Mouse (Mus musculus) intestine, embryonic 14.5 days (tissue): ENCODE results near the gene Scn3b. TPM values are rescaled to one million over a fixed set of nuclear protein-coding genes. Genes with fewer than 3 reads are reported as not detected.

Source experiments
- ATAC-seq: fragments of 200-750 bp; cut with Nextera tagmentation; replicated peaks from 2 replicates; pipeline ENCODE4 v1.8.0; 2017; ENCODE audit warnings: low read depth, moderate number of reproducible peaks, moderate TSS enrichment, moderate library complexity; ENCODE audit not compliant: low FRiP score, low TSS enrichment
- DNase-seq: peaks from one replicate; pipeline ENCODE4 v3.0.0-alpha.2; 2018; ENCODE audit warnings: low spot score
- H3K27ac ChIP-seq: fragments of 300-500 bp; sonication (generic); 2 replicates; pipeline ENCODE4 v1.5.1; 2014; ENCODE audit warnings: low read depth, mild to moderate bottlenecking, control low read depth
- H3K27me3 ChIP-seq: fragments of 300-500 bp; sonication (generic); replicated peaks from 2 replicates; pipeline ENCODE4 v1.6.1; 2014; ENCODE audit warnings: low read length, control low read depth; ENCODE audit not compliant: control insufficient read depth, insufficient read depth
- H3K36me3 ChIP-seq: fragments of 300-500 bp; sonication (generic); 2 replicates; pipeline ENCODE4 v1.6.1; 2014; ENCODE audit warnings: low read length, control low read depth; ENCODE audit not compliant: control insufficient read depth, insufficient read depth
- H3K4me1 ChIP-seq: fragments of 300-500 bp; sonication (generic); replicated peaks from 2 replicates; pipeline ENCODE4 v1.6.1; 2014; ENCODE audit warnings: low read length, control low read depth, mixed read lengths; ENCODE audit not compliant: control insufficient read depth, insufficient read depth
- H3K4me2 ChIP-seq: fragments of 300-500 bp; sonication (generic); 2 replicates; pipeline ENCODE4 v1.6.1; 2014; ENCODE audit warnings: low read length
- H3K4me3 ChIP-seq: fragments of 300-500 bp; sonication (generic); 2 replicates; pipeline ENCODE4 v1.5.1; 2014; ENCODE audit warnings: low read depth, low read length, control low read depth, mixed read lengths
- H3K9ac ChIP-seq: fragments of 300-500 bp; sonication (generic); 2 replicates; pipeline ENCODE4 v1.6.1; 2014; ENCODE audit warnings: mild to moderate bottlenecking, low read length
- H3K9me3 ChIP-seq: fragments of 300-500 bp; sonication (generic); 2 replicates; pipeline ENCODE4 v1.6.1; 2016; ENCODE audit warnings: low read length, control low read depth; ENCODE audit not compliant: control insufficient read depth
- whole genome bisulfite sequencing: fragments of 180-500 bp; shearing (Covaris S2); extraction: QIAGEN DNeasy Blood & Tissue Kit; methylation state at CpG from one replicate; pipeline ENCODE4 v1.1.7; 2014; 5-methylcytosine and 5-hydroxymethylcytosine counted together
- polyA plus RNA-seq: library from polyadenylated mRNA; unstranded; fragments of >200 nt; fragmentation: Nextera tagmentation; extraction: Ambion mirVana; gene quantifications from 2 replicates; pipeline ENCODE4 v1.2.1, GENCODE M21; 2014

Gene Scn3b
- polyA plus RNA-seq, 1 experiment from 2014 or later, result 6.9 TPM

DNA sequence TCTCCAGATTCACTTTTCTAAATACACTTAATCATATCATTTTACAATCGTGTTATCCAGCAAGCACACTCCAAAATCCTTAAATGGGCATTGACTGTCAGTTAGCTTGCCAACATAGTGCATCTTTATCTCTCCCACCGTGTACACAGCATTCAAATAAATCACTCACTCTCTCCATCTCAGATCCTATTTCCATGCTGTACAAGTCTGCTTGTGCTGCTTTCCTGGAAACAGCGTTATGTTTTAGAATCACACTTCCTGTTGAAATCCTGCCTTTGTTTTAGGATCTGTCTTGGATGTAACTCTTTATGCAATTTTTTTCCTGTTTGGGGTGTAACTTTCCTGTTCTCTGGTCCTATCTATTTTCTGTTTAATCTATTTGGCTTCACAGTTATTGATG is 16.6 kb upstream of the Scn3b start:
- 50% methylated on average over 3 of the region's 3 CpGs for WGBS
- H3K4me3 ChIP-seq, result no peak overlapping the region
- H3K4me2 ChIP-seq, result no peak overlapping the region
- H3K27me3 ChIP-seq, result no peaks in the 10 kb centered on the region
- DNase-seq (no peak), ATAC-seq (no peak)
- H3K9me3 ChIP-seq, result no peaks in the 10 kb centered on the region
- no peaks in the 10 kb centered on the region for H3K36me3 ChIP-seq
- no peaks in the 10 kb centered on the region for H3K4me1 ChIP-seq
- no peak overlapping the region for H3K9ac ChIP-seq
- no peak overlapping the region for H3K27ac ChIP-seq

GRCm38 (mm10) chr9:40263874-40264273 is 5.1 kb upstream of the Scn3b start:
- Histone ChIP-seq H3K36me3 (no peaks in the 10 kb centered on the region), H3K27ac (no peak overlapping the region), H3K4me1 (no peaks in the 10 kb centered on the region; the same call in 1 of the 2 replicates), H3K9ac (no peak overlapping the region), H3K27me3 (peaks cover 6% of the 10 kb centered on the region), H3K4me2 (no peak overlapping the region), H3K9me3 (no peaks in the 10 kb centered on the region), H3K4me3 (no peak overlapping the region)
- DNase-seq (peak; percentile 6), ATAC-seq (no peak)
- WGBS, result 55% methylated on average over 6 of the region's 6 CpGs

DNA sequence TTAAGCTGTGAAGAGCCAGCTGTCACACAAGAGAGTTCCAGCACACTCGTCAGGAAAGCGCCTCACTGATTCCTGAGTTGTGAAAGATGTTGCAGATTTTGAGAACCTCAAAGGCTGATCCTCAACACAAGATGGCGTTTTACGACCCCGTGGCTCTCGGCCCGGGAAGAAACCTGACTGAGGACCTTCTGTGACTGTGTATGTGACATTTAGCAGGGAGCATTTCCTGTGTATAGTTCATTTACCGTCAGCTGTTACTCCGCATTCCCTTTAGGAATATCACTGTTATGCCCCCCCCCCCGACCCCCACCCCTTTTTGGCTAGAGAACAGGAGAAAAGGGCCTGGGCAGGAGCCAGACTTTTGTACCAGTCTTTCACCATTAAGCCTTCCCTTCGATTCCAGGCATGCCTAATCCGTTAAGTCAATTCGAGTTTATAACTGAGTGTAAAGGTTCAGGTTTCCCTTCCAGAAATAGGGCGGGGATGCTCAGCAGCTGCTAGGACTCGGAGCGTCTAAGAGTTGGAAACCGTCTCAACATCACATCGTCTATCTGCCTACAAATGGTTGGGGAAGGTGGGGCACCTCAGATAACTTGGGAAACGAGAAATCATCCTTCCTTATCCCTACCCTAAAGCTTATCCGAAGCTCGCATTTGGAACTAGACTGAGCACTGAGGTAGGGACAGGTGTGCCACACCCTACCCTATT is 823 bp upstream of the Scn3b start:
- WGBS, result 11% methylated on average over 21 of the region's 21 CpGs
- ATAC-seq (peak; percentile 59; the same call in 1 of the 2 replicates), DNase-seq (no peak)
- H3K27ac ChIP-seq, result no peak overlapping the region
- H3K4me3 ChIP-seq, result no peak overlapping the region
- no peaks in the 10 kb centered on the region for H3K36me3 ChIP-seq
- no peaks in the 10 kb centered on the region for H3K9me3 ChIP-seq
- H3K9ac ChIP-seq, result no peak overlapping the region
- peak overlapping the region; percentile 4; the same call in 1 of the 2 replicates for H3K4me2 ChIP-seq
- H3K27me3 ChIP-seq, result peaks cover 19% of the 10 kb centered on the region
- H3K4me1 ChIP-seq, result no peaks in the 10 kb centered on the region; the same call in none of the 2 replicates

- H3K27me3 ChIP-seq, result peaks cover 19% of the 10 kb centered on the region
- 6% methylated on average over 4 of the region's 4 CpGs for WGBS
- H3K36me3 ChIP-seq, result no peaks in the 10 kb centered on the region
- ATAC-seq (no peak; the same call in 1 of the 2 replicates), DNase-seq (no peak)
- no peak overlapping the region for H3K27ac ChIP-seq
- peak overlapping the region; percentile 25; the same call in 1 of the 2 replicates for H3K4me3 ChIP-seq
- H3K9me3 ChIP-seq, result no peaks in the 10 kb centered on the region
- peak overlapping the region; percentile 52 for H3K4me2 ChIP-seq
- no peak overlapping the region for H3K9ac ChIP-seq
- H3K4me1 ChIP-seq, result no peaks in the 10 kb centered on the region; the same call in none of the 2 replicates
Measured at GRCm38 (mm10) chr9:40268748-40269102, 292 bp upstream of the Scn3b start.

DNA sequence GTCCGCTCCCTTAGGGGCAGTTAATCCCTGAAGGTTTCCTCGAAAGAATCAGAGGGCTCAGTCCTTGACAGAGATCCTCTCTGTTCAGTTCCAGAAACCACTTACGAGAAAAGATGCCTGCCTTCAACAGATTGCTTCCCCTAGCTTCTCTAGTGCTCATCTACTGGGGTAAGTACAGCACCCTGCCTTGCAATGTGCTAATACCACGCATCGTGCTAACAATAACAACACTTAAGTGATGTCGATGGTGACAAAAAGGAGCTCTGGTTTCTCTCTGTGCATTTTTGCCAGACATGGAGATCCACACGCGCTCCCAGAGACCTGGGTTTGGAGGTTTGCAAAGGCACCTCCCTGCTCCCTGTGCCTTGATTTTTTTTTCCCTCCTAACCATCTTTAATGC is 863 bp downstream of the Scn3b start:
- H3K4me3 ChIP-seq, result no peak overlapping the region
- peak overlapping the region; percentile 52; the same call in 1 of the 2 replicates for H3K4me2 ChIP-seq

GRCm38 (mm10) chr9:40271075-40271474 is 2.1 kb downstream of the Scn3b start:
- H3K27ac ChIP-seq, result no peak overlapping the region
- H3K27me3 ChIP-seq, result peaks cover 19% of the 10 kb centered on the region
- no peak overlapping the region for H3K9ac ChIP-seq
- WGBS, result 77% methylated on average over 3 of the region's 3 CpGs
- no peak for DNase-seq
- ATAC-seq, result no peak
- no peak overlapping the region for H3K4me3 ChIP-seq
- H3K9me3 ChIP-seq, result no peaks in the 10 kb centered on the region
- no peak overlapping the region for H3K4me2 ChIP-seq
- H3K4me1 ChIP-seq, result no peaks in the 10 kb centered on the region; the same call in none of the 2 replicates
- no peaks in the 10 kb centered on the region for H3K36me3 ChIP-seq

More for the DNA sequence above, 863 bp downstream of the Scn3b start:
- DNase-seq, result no peak
- no peak for ATAC-seq
- 20% methylated on average over 8 of the region's 8 CpGs for WGBS
- Histone ChIP-seq H3K27ac (no peak overlapping the region), H3K9me3 (no peaks in the 10 kb centered on the region), H3K4me1 (no peaks in the 10 kb centered on the region; the same call in none of the 2 replicates), H3K9ac (no peak overlapping the region), H3K27me3 (peaks cover 19% of the 10 kb centered on the region), H3K36me3 (no peaks in the 10 kb centered on the region)

GRCm38 (mm10) chr9:40272822-40273221 is 3.8 kb downstream of the Scn3b start:
- H3K9ac ChIP-seq, result no peak overlapping the region
- H3K4me1 ChIP-seq, result no peaks in the 10 kb centered on the region; the same call in none of the 2 replicates
- WGBS, result 83% methylated on average over 7 of the region's 7 CpGs
- H3K36me3 ChIP-seq, result no peaks in the 10 kb centered on the region
- no peaks in the 10 kb centered on the region for H3K9me3 ChIP-seq
- no peak overlapping the region for H3K4me2 ChIP-seq
- no peak for ATAC-seq
- peaks cover 19% of the 10 kb centered on the region for H3K27me3 ChIP-seq
- DNase-seq, result no peak
- no peak overlapping the region for H3K4me3 ChIP-seq
- no peak overlapping the region for H3K27ac ChIP-seq

GRCm38 (mm10) chr9:40275904-40276303 is 6.9 kb downstream of the Scn3b start:
- ATAC-seq (no peak), DNase-seq (no peak)
- no peaks in the 10 kb centered on the region for H3K36me3 ChIP-seq
- no peak overlapping the region for H3K27ac ChIP-seq
- H3K4me1 ChIP-seq, result no peaks in the 10 kb centered on the region
- no peak overlapping the region for H3K9ac ChIP-seq
- H3K9me3 ChIP-seq, result no peaks in the 10 kb centered on the region
- no peak overlapping the region for H3K4me3 ChIP-seq
- no peaks in the 10 kb centered on the region for H3K27me3 ChIP-seq
- 89% methylated on average over 5 of the region's 5 CpGs for WGBS
- H3K4me2 ChIP-seq, result no peak overlapping the region

GRCm38 (mm10) chr9:40277671-40278070 is 8.7 kb downstream of the Scn3b start:
- H3K4me1 ChIP-seq, result no peaks in the 10 kb centered on the region
- no peaks in the 10 kb centered on the region for H3K27me3 ChIP-seq
- 80% methylated on average over 3 of the region's 3 CpGs for WGBS
- no peaks in the 10 kb centered on the region for H3K9me3 ChIP-seq
- DNase-seq, result no peak
- no peaks in the 10 kb centered on the region for H3K36me3 ChIP-seq
- H3K9ac ChIP-seq, result no peak overlapping the region
- no peak for ATAC-seq
- H3K4me2 ChIP-seq, result no peak overlapping the region
- H3K4me3 ChIP-seq, result no peak overlapping the region
- H3K27ac ChIP-seq, result no peak overlapping the region
